24 mouse cellular contexts compared by ENCODE assay signal in the genomic region with DNA sequence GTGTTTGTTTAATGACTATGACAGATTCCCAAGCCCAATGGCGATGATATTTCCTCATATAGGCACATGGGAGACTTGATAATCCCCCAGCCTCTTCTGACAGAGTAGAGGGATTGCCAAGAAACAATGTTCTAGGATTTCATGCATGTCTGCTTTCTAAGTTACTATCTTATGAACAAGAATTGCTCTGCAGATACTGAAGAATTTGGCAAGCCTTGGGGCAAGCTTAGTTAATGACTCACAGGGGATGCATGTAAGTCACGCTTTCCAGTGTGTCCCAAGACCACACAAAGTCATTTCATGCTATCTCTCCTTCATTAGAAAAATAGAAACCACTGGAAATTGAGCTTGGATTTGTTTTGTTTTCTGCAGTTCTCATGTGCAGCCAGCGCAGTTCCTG.
DNase-seq lines count a peak whose midpoint lies in the region; ATAC-seq and TF ChIP-seq lines count a peak whose summit lies in the region.
"Had no signal": no experiment of that assay in that cellular context is flagged by ENCODE, and none has a peak within 500 bp of the region (broad histone marks: within the 10 kb centered on the region; RNA-seq: fewer than 3 reads in every experiment).

No protein-coding gene starts in this region.

- no peaks in the 10 kb centered on the region for H3K36me3 ChIP-seq in lung, postnatal 0 days (ENCODE audit: insufficient read depth, low read length)
- H3K36me3 ChIP-seq in forebrain, postnatal 0 days (ENCODE audit: insufficient read depth), result no peaks in the 10 kb centered on the region
- H3K36me3 ChIP-seq: embryonic facial prominence, embryonic 13.5 days; forebrain, embryonic 12.5 days; forebrain, embryonic 15.5 days; heart, embryonic 10.5 days; heart, embryonic 13.5 days; hindbrain, embryonic 12.5 days; hindbrain, embryonic 15.5 days had no signal

- intact Hi-C loops in heart, postnatal 10 days (cut with DNase I), result no loop called here
- intact Hi-C loops in left cerebral cortex, postnatal 25 days (cut with DNase I), result no loop called here

- no peak overlapping the region for H3K4me2 ChIP-seq in lung, postnatal 0 days (replicated peaks; ENCODE audit: low read depth, low read length)
- H3K4me2 ChIP-seq in forebrain, postnatal 0 days (ENCODE audit: low read depth), result no peak overlapping the region
- H3K4me2 ChIP-seq: embryonic facial prominence, embryonic 13.5 days; forebrain, embryonic 12.5 days; forebrain, embryonic 15.5 days; heart, embryonic 13.5 days; hindbrain, embryonic 12.5 days; hindbrain, embryonic 15.5 days had no signal

- peak; percentile 16 to 26 for DNase-seq in heart, postnatal 10 days
- DNase-seq in heart, postnatal 4 days, result no peak
- DNase-seq in lung, postnatal 0 days (ENCODE audit: low spot score), result peak; percentile 35
- DNase-seq in lung, postnatal 4 days, result no peak
- DNase-seq in brain, adult 2 months (ENCODE audit: low read depth, low spot score), result peak; percentile 5
- no peak for DNase-seq in left cerebral cortex, postnatal 25 days (ENCODE audit: low spot score in 2 of 2)
- no peak for DNase-seq in forebrain, postnatal 0 days
- DNase-seq: adrenal gland, postnatal 10 days; cerebellum, adult 11 months; cerebellum, adult 2 months; cerebellum, adult 9-11 months; cerebellum, postnatal 25 days; gastrocnemius, postnatal 10 days; gastrocnemius, postnatal 36 days; heart, adult 2 months had no signal

- no peak overlapping the region for H3K9ac ChIP-seq in lung, postnatal 0 days (replicated peaks; ENCODE audit: low read depth)
- no peak overlapping the region for H3K9ac ChIP-seq in forebrain, postnatal 0 days
- H3K9ac ChIP-seq: embryonic facial prominence, embryonic 13.5 days; forebrain, embryonic 12.5 days; forebrain, embryonic 15.5 days; heart, embryonic 13.5 days; hindbrain, embryonic 12.5 days; hindbrain, embryonic 15.5 days had no signal

- WGBS in lung, postnatal 0 days, result 63% methylated on average over 3 of the region's 3 CpGs
- 72% methylated on average over 3 of the region's 3 CpGs for WGBS in forebrain, postnatal 0 days

- H3K27ac ChIP-seq in lung, postnatal 0 days (ENCODE audit: low read length), result no peak overlapping the region
- no peak overlapping the region for H3K27ac ChIP-seq in forebrain, postnatal 0 days (ENCODE audit: low read depth, low read length)
- H3K27ac ChIP-seq: embryonic facial prominence, embryonic 13.5 days; forebrain, embryonic 12.5 days; forebrain, embryonic 15.5 days; heart, adult 2 months; heart, embryonic 10.5 days; heart, embryonic 13.5 days; hindbrain, embryonic 12.5 days; hindbrain, embryonic 15.5 days had no signal

- no peak for ATAC-seq in lung, postnatal 0 days
- no peak for ATAC-seq in forebrain, postnatal 0 days
- ATAC-seq: CD4-positive, CD25-positive, alpha-beta regulatory T cell, adult 4 months; forebrain, embryonic 15.5 days; intestine, postnatal 0 days had no signal

- TF ChIP-seq CTCF in lung, postnatal 0 days (IDR thresholded peaks at IDR 0.05), result no peak
- TF ChIP-seq CTCF in forebrain, postnatal 0 days (IDR thresholded peaks at IDR 0.05; ENCODE audit: low read depth), result no peak

- H3K4me1 ChIP-seq in lung, postnatal 0 days (ENCODE audit: insufficient read depth, low read depth, low read length), result no peaks in the 10 kb centered on the region
- no peaks in the 10 kb centered on the region for H3K4me1 ChIP-seq in forebrain, postnatal 0 days (ENCODE audit: insufficient read depth)
- H3K4me1 ChIP-seq: embryonic facial prominence, embryonic 13.5 days; forebrain, embryonic 12.5 days; forebrain, embryonic 15.5 days; heart, embryonic 10.5 days; heart, embryonic 13.5 days; hindbrain, embryonic 12.5 days; hindbrain, embryonic 15.5 days had no signal

- no peak for TF ChIP-seq EP300 in lung, postnatal 0 days (IDR thresholded peaks at IDR 0.05)

- H3K9me3 ChIP-seq in lung, postnatal 0 days (ENCODE audit: low read length), result no peaks in the 10 kb centered on the region
- H3K9me3 ChIP-seq in forebrain, postnatal 0 days (ENCODE audit: low read length), result no peaks in the 10 kb centered on the region
- H3K9me3 ChIP-seq: embryonic facial prominence, embryonic 13.5 days; forebrain, embryonic 12.5 days; forebrain, embryonic 15.5 days; heart, embryonic 10.5 days; heart, embryonic 13.5 days; hindbrain, embryonic 12.5 days; hindbrain, embryonic 15.5 days had no signal

- no peak overlapping the region for H3K4me3 ChIP-seq in lung, postnatal 0 days (ENCODE audit: low read depth, low read length)
- no peak overlapping the region for H3K4me3 ChIP-seq in forebrain, postnatal 0 days (ENCODE audit: low read depth, low read length)
- H3K4me3 ChIP-seq: embryonic facial prominence, embryonic 13.5 days; forebrain, embryonic 12.5 days; forebrain, embryonic 15.5 days; heart, adult 2 months; heart, embryonic 10.5 days; heart, embryonic 13.5 days; hindbrain, embryonic 12.5 days; hindbrain, embryonic 15.5 days had no signal

- no peaks in the 10 kb centered on the region for H3K27me3 ChIP-seq in lung, postnatal 0 days (replicated peaks; ENCODE audit: insufficient read depth, low read length)
- no peaks in the 10 kb centered on the region for H3K27me3 ChIP-seq in forebrain, postnatal 0 days (ENCODE audit: insufficient read depth, low read length)
- H3K27me3 ChIP-seq: embryonic facial prominence, embryonic 13.5 days; forebrain, embryonic 12.5 days; forebrain, embryonic 15.5 days; heart, embryonic 13.5 days; hindbrain, embryonic 12.5 days; hindbrain, embryonic 15.5 days had no signal

Comparison
In these comparisons a context has a peak if more than half of its experiments do, and no peak if none do; other contexts are left out.
1. DNase-seq: peak in heart, postnatal 10 days (2 of 2), lung, postnatal 0 days (single experiment) and brain, adult 2 months (single experiment); none in heart, postnatal 4 days (single experiment), lung, postnatal 4 days (0 of 2), left cerebral cortex, postnatal 25 days (0 of 2) and forebrain, postnatal 0 days (single experiment).